Mouse (Mus musculus): ENCODE data around the gene Cnnm2. TPM values are rescaled to one million over a fixed set of nuclear protein-coding genes. Genes with fewer than 3 reads are reported as not detected.
"Not testable (repeated sequence)": the region's sequence is repeated elsewhere in the genome, so short reads cannot be mapped to it uniquely, and the experiment has no call there.

The Cnnm2 gene
- polyA plus RNA-seq, 1 experiment = 28.9 TPM

DNA sequence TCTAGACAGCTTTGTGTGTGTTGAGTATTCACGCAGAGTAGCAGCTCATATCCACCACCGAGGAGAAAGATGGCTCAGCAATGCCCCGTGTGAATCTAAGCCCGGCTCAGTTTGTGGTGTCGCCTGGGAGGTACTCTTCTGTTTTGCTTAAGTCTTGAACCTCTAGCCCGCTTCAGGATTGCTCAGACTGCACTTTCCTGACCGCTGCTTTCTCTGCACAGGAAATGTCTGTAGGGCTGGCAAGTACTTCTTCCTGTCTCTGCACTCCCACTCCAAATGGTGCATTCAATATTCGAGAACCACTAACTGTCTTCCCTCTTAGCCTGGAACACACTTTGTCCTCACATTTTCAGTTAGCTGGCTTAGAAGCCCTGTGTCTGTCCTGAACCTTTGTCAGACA is 2.3 kb upstream of the Cnnm2 start:
- Histone ChIP-seq H3K27ac (ENCODE audit: insufficient read depth, low read length) (no peak overlapping the region), H3K4me1 (ENCODE audit: control insufficient read depth, insufficient read depth, low read length) (no peaks in the 10 kb centered on the region), H3K4me3 (ENCODE audit: insufficient read depth, low read length) (no peak overlapping the region)
- no peak for TF ChIP-seq CTCF (IDR thresholded peaks at IDR 0.05; ENCODE audit: extremely low read depth, insufficient read depth, low read length)
- no peak for TF ChIP-seq POLR2A (IDR thresholded peaks at IDR 0.05; ENCODE audit: extremely low read depth, insufficient read depth, low read length)

DNA sequence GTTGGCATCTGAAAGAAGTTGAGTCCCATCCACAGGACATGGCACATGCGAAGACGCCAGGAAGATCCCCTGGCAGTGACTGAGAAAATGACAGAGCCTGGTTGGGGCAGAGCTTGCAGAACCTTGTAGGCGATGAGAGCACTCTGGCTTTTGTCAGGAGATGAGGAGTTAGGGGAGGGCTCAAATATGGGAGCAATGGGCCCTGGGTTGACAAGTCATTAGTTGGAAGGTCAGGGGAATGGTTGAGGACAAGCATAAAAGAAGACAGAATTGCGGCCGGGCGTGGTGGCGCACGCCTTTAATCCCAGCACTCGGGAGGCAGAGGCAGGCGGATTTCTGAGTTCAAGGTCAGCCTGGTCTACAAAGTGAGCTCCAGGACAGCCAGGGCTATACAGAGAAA is 1.5 kb upstream of the Cnnm2 start:
- not testable (repeated sequence) for H3K4me3 ChIP-seq (ENCODE audit: insufficient read depth, low read length); H3K27ac ChIP-seq (ENCODE audit: insufficient read depth, low read length); H3K4me1 ChIP-seq (ENCODE audit: control insufficient read depth, insufficient read depth, low read length)

DNA sequence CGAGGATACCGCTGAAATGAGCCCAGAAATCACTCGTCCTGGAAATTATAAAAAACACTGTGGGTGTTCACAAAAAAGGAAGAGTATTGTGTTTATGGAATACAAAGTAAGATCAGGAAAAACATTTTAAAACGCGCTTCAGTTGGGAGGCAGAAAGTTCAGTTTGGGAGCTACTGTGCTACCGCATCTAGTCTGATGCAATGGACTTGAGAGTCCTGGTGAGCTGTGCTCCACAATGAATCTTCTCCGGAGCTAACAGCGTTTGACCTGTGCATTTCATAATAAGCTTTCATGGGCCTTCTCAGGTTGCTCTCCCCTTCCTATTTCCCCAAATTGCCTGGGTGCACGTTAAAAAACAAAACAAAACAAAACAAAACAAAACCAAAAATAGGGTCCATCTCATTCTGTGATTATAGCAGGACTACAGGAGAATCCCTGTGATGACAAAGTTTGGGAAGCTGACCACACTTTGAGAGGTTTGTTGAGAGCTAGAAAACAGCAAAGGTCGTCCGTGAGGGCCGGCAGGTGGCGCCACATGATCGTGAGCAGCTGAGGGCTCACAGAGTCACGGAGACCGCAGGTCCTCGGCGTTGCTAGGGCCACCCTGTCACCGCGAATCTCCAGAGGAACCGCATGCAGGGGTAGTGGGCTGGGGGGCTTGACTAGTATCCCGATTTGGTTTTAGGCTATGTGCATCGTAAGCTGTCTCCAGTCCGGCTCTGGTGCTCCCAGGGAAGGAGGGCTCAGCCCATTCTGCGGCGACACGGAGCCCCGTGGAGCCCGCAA is 828 bp upstream of the Cnnm2 start:
- H3K4me3 ChIP-seq (ENCODE audit: insufficient read depth, low read length) = peak overlapping the region; percentile 98
- peak; percentile 92 for TF ChIP-seq CTCF (IDR thresholded peaks at IDR 0.05; ENCODE audit: extremely low read depth, insufficient read depth, low read length)
- TF ChIP-seq POLR2A (IDR thresholded peaks at IDR 0.05; ENCODE audit: extremely low read depth, insufficient read depth, low read length) = no peak

DNA sequence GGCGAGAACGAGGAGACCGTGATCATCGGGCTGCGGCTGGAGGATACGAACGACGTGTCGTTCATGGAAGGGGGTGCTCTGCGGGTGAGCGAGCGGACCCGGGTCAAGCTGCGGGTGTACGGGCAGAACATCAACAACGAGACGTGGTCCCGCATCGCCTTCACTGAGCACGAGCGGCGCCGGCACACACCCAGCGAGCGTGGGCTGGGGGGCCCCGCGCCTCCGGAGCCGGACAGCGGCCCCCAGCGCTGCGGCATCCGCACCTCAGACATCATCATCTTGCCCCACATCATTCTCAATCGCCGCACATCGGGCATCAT is 535 bp downstream of the Cnnm2 start:
- Histone ChIP-seq H3K4me1 (ENCODE audit: control insufficient read depth, insufficient read depth, low read length) (no peaks in the 10 kb centered on the region), H3K27ac (ENCODE audit: insufficient read depth, low read length) (peak overlapping the region; percentile 71), H3K4me3 (ENCODE audit: insufficient read depth, low read length) (peak overlapping the region; percentile 98)
- TF ChIP-seq CTCF (IDR thresholded peaks at IDR 0.05; ENCODE audit: extremely low read depth, insufficient read depth, low read length) (no peak), POLR2A (IDR thresholded peaks at IDR 0.05; ENCODE audit: extremely low read depth, insufficient read depth, low read length) (no peak)

More for the DNA sequence above, 828 bp upstream of the Cnnm2 start:
- Histone ChIP-seq H3K27ac (ENCODE audit: insufficient read depth, low read length) (0 out of 2 replicates have a peak overlapping the region, but pooled peaks have one; percentile 25), H3K4me1 (ENCODE audit: control insufficient read depth, insufficient read depth, low read length) (no peaks in the 10 kb centered on the region)

DNA sequence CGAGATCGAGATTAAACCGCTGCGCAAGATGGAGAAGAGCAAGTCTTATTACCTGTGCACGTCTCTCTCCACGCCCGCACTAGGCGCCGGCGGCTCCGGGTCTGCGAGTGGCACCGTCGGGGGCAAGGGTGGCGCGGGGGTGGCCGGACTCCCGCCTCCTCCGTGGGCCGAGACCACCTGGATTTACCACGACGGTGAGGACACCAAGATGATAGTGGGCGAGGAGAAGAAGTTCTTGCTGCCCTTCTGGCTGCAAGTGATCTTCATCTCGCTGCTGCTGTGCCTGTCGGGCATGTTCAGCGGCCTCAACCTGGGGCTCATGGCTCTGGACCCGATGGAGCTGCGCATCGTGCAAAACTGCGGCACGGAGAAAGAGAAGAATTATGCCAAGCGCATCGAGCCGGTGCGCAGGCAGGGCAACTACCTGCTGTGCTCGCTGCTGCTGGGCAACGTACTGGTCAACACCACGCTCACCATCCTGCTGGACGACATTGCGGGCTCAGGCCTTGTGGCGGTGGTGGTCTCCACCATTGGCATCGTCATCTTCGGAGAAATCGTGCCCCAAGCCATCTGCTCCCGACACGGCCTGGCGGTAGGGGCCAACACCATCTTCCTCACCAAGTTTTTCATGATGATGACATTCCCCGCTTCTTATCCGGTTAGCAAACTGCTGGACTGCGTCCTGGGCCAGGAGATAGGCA is 1.0 kb downstream of the Cnnm2 start:
- TF ChIP-seq POLR2A (IDR thresholded peaks at IDR 0.05; ENCODE audit: extremely low read depth, insufficient read depth, low read length) (no peak), CTCF (IDR thresholded peaks at IDR 0.05; ENCODE audit: extremely low read depth, insufficient read depth, low read length) (no peak)
- H3K4me3 ChIP-seq (ENCODE audit: insufficient read depth, low read length) = peak overlapping the region; percentile 98
- H3K27ac ChIP-seq (ENCODE audit: insufficient read depth, low read length) = peak overlapping the region; percentile 71
- no peaks in the 10 kb centered on the region for H3K4me1 ChIP-seq (ENCODE audit: control insufficient read depth, insufficient read depth, low read length)

DNA sequence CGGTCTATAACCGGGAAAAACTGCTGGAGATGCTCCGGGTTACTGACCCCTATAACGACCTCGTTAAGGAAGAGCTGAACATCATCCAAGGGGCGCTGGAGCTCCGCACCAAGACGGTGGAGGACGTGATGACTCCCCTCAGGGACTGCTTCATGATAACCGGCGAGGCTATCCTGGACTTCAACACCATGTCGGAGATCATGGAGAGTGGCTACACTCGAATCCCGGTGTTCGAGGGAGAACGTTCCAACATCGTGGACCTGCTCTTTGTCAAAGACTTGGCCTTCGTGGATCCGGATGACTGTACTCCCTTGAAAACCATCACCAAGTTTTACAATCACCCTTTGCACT is 1.6 kb downstream of the Cnnm2 start:
- Histone ChIP-seq H3K4me1 (ENCODE audit: control insufficient read depth, insufficient read depth, low read length) (no peaks in the 10 kb centered on the region), H3K27ac (ENCODE audit: insufficient read depth, low read length) (no peak overlapping the region; the same call in 1 of the 2 replicates), H3K4me3 (ENCODE audit: insufficient read depth, low read length) (peak overlapping the region; percentile 98)
- TF ChIP-seq CTCF (IDR thresholded peaks at IDR 0.05; ENCODE audit: extremely low read depth, insufficient read depth, low read length) (no peak), POLR2A (IDR thresholded peaks at IDR 0.05; ENCODE audit: extremely low read depth, insufficient read depth, low read length) (no peak)

DNA sequence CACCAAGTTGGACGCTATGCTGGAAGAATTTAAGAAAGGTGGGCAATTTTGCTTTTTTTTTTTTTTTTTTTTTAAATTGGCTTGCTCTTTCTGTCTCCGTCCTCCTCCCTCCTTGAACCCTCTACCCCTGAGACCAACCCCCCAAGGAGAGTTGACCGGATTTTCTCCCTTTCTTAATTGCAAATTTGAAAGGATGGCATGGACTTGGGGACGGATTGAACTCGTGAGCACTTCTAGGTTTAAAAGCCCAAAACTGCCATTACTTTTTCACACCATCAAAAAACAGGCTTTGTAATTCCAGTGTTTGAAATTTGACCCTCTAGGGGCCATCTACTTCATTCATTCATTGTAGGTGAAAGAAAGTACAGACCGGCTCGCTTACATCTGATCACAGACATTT is 2.0 kb downstream of the Cnnm2 start:
- H3K4me1 ChIP-seq (ENCODE audit: control insufficient read depth, insufficient read depth, low read length) = no peaks in the 10 kb centered on the region
- H3K27ac ChIP-seq (ENCODE audit: insufficient read depth, low read length) = no peak overlapping the region
- no peak for TF ChIP-seq POLR2A (IDR thresholded peaks at IDR 0.05; ENCODE audit: extremely low read depth, insufficient read depth, low read length)
- TF ChIP-seq CTCF (IDR thresholded peaks at IDR 0.05; ENCODE audit: extremely low read depth, insufficient read depth, low read length) = no peak
- peak overlapping the region; percentile 98 for H3K4me3 ChIP-seq (ENCODE audit: insufficient read depth, low read length)

DNA sequence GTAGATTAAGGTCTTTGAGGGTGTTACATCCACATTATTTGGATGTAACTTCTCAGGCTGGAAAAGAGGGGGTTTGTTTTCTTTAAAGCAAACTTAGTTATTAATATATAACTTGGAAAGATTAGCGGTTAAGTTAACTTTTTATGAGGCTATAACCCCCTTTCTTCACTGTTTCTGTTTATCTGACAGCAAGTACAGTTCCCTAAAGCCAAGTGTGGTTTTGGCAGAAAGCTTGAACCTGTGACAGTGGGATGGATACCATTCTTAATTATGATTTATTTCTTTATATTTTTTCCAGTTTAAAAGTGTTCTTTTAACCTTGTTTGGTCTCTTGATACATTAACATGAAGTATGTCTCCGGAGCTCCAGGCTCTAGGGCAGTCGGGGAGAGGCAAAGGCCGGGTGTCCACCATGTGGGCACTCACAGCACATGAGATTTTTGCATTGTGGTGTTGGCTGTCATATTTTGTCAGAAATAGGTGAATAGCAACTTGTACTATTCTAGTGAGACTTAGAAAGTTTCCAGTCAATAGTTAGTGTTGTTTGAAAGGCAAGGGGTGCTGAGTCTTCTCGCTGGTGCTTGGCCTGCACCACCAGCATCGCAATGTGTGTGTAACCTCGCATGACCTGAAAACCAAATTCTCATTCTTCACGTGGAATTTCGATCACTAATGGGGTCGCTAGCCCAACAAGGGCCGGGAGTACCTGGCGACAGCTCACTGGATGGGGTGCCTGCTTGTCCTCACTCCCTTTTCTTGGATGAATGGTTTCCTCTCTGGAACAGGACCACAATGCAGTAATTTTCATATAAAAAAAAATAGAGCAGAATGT is 2.8 kb downstream of the Cnnm2 start:
- Histone ChIP-seq H3K4me1 (ENCODE audit: control insufficient read depth, insufficient read depth, low read length) (no peaks in the 10 kb centered on the region), H3K27ac (ENCODE audit: insufficient read depth, low read length) (no peak overlapping the region), H3K4me3 (ENCODE audit: insufficient read depth, low read length) (peak overlapping the region; percentile 98)
- TF ChIP-seq CTCF (IDR thresholded peaks at IDR 0.05; ENCODE audit: extremely low read depth, insufficient read depth, low read length) (no peak), POLR2A (IDR thresholded peaks at IDR 0.05; ENCODE audit: extremely low read depth, insufficient read depth, low read length) (no peak)

DNA sequence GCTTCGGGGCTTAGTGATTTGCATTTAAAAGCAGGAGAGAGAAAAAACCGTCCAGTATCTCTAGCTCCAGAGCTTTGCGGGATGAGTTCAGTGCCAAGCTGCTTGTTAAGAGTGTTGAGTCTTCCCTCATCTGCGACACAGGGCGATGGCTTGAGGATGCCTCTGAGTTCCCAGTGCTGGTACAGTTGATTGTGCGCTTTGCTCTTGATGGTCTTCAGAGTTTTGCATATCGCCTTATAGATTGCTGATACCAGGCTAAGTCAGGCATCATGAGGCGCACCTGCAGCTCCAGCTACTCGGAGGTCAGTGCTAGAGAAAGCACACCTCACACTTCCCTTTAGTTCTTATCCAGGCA is 3.3 kb downstream of the Cnnm2 start:
- Histone ChIP-seq H3K4me3 (ENCODE audit: insufficient read depth, low read length) (peak overlapping the region; percentile 56), H3K4me1 (ENCODE audit: control insufficient read depth, insufficient read depth, low read length) (no peaks in the 10 kb centered on the region), H3K27ac (ENCODE audit: insufficient read depth, low read length) (no peak overlapping the region)
- TF ChIP-seq POLR2A (IDR thresholded peaks at IDR 0.05; ENCODE audit: extremely low read depth, insufficient read depth, low read length) = no peak

All from cortical plate, adult 2 months (tissue).